Mouse (Mus musculus) frontal cortex, postnatal 14 days (tissue): ENCODE measurements around the gene Megf6.
A peak's percentile ranks its signal among the peaks of the same experiment; 100 is the strongest.

ENCODE experiments used
- DNase-seq, 2 experiments: peaks; one replicate each; pipeline ENCODE4 v3.0.0; 2022; ENCODE audit warnings: low spot score in 2 of 2

The Megf6 gene

GRCm38 (mm10) chr4:154249316-154249715, 78.8 kb downstream of the Megf6 start:
- no peak for DNase-seq

- no peak for DNase-seq
These were observed 82.2 kb downstream of the Megf6 start for GRCm38 (mm10) chr4:154252537-154253255.

GRCm38 (mm10) chr4:154260755-154261154, 90.2 kb downstream of the Megf6 start:
- no peak for DNase-seq

- DNase-seq = no peak
These were observed 91.5 kb downstream of the Megf6 start for GRCm38 (mm10) chr4:154262071-154262470.

- no peak for DNase-seq
These were observed 97.0 kb downstream of the Megf6 start for GRCm38 (mm10) chr4:154267511-154267910.

- DNase-seq = no peak
These were observed 99.0 kb downstream of the Megf6 start for GRCm38 (mm10) chr4:154269520-154269919.

GRCm38 (mm10) chr4:154273000-154273399, 102.5 kb downstream of the Megf6 start:
- peak in 1 of 2 experiments; percentile 29 for DNase-seq

- no peak for DNase-seq
These were observed 109.0 kb downstream of the Megf6 start for GRCm38 (mm10) chr4:154279481-154279880.

GRCm38 (mm10) chr4:154283671-154284070, 113.1 kb downstream of the Megf6 start:
- DNase-seq = no peak

GRCm38 (mm10) chr4:154293735-154294201, 123.2 kb downstream of the Megf6 start:
- no peak for DNase-seq

- DNase-seq = no peak
These were observed 123.8 kb downstream of the Megf6 start for GRCm38 (mm10) chr4:154294262-154294731.

- DNase-seq = no peak
These were observed 127.2 kb downstream of the Megf6 start for GRCm38 (mm10) chr4:154297761-154298160.

- no peak for DNase-seq
These were observed 129.2 kb downstream of the Megf6 start for GRCm38 (mm10) chr4:154299541-154300271.

- peak; percentile 24 to 52 for DNase-seq
These were observed 130.9 kb downstream of the Megf6 start, which contains the start of gene Arhgef16 for GRCm38 (mm10) chr4:154301466-154301881. TSS of gene Arhgef16 (minus strand) at chr4:154301676.

- DNase-seq = no peak
These were observed 138.6 kb downstream of the Megf6 start for GRCm38 (mm10) chr4:154309131-154309530.

- DNase-seq = no peak
These were observed 140.2 kb downstream of the Megf6 start for GRCm38 (mm10) chr4:154310576-154311262.

GRCm38 (mm10) chr4:154312143-154312812, 141.7 kb downstream of the Megf6 start:
- DNase-seq = no peak

GRCm38 (mm10) chr4:154312935-154313621, 142.5 kb downstream of the Megf6 start:
- peak in 1 of 2 experiments; percentile 58 for DNase-seq

GRCm38 (mm10) chr4:154313622-154313967, 143.1 kb downstream of the Megf6 start:
- DNase-seq = no peak
